Mouse (Mus musculus) cerebral cortex, adult 2 months (tissue): ENCODE measurements around the gene Cdh16.

Experiments
- WGBS: fragments of 180-500 bp; shearing (Covaris S2); methylation state at CpG from one replicate; pipeline ENCODE4 v1.1.7; 2018; 5-methylcytosine and 5-hydroxymethylcytosine counted together

Cdh16 gene

DNA sequence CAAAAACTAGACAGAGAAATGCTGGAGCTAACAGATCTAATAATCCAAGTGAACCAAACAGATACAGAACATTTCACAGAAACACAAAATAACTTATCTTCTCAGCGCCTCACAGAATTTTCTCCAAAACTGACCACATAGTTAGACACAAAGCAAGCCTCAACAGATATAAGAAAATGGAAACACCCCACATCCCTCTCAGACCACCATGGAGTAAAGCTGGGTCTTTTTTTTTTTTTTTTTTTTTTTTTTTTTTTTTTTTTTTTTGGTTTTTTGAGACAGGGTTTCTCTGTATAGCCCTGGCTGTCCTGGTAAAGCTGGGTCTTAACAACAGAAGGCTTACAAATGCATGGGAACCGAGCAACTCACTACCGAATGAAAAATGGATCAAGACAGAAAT is 47.4 kb downstream of the Cdh16 start:
- WGBS, result 78% methylated on average over 3 of the region's 3 CpGs

GRCm38 (mm10) chr8:104570436-104571343 is 53.5 kb downstream of the Cdh16 start:
- WGBS, result 3% methylated on average over 26 of the region's 26 CpGs

DNA sequence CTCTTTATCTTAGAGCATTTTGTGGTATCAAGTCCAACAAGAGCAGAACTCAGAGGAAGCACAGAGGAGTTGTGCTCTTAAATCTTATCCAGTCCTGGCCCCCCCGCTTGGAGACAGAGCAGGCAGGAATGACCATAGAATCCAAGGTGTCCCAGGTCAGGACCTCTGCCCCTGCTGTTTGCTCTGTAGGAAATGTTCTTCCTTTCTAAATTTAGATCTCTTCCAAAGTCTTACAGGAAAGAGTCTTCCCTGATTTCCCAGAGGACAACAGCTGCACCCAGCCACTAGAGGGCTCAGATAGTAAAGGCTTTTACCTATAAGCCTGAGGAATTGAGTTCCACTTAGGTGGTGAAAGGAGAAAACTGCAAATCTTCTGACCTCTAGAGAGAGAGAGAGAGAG is 54.6 kb downstream of the Cdh16 start:
- 79% methylated on average over 1 of the region's 1 CpGs for WGBS

DNA sequence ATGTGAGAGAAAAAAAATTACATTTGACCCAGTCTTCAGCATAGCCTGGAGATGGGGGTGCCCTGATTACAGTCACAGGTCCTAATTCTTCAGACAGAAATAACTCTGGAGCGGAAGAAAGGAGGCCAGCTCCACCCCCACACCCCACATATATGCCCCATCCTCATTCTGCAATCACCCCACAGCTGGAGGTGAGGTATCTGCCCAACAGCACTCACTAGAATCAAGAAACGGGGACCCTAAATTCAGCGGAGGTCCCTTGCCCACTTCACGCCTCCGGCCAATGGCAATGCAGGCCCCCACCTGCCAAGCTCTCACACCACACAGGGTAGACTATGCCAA is 58.8 kb downstream of the Cdh16 start:
- WGBS, result 93% methylated on average over 5 of the region's 5 CpGs

DNA sequence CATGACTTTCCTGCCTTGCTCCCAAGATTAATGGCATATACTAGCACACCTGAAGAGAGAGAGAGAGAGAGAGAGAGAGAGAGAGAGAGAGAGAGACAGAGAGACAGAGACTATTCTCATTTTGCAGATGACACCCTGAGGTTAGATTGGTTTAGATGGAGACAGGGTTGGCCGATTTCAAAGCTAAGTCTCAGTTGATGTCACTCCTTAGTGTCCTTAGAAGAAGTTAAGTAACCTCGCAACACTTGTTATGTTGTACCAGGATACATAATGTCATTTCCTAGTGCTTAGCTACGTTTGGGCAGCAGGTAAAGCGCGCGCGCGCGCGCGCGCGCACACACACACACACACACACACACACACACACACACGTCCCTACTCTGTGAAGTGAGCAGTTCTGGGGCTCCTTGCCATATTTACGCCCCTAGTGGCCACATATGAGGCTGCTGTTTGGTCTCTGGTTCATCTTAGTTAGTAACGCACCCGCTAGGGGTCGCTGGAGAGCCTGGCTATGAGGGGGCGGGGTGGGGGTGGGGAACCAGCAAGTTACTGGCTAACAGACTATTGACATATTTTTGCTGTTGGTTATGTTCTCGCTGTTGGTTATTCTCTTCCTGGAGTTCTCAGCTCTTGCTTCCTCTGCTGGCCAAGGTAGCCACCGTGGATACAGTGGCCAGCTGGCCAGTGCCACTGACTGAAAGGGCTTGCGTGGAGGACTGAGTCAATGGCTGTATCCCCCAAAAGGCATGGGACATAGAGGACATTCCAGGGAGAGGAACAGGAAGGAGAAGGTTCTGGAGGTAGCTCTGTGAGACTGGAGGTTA is 59.4 kb downstream of the Cdh16 start:
- WGBS, result 13% methylated on average over 22 of the region's 22 CpGs

GRCm38 (mm10) chr8:104557226-104557625 is 67.0 kb downstream of the Cdh16 start:
- 92% methylated on average over 7 of the region's 7 CpGs for WGBS

GRCm38 (mm10) chr8:104555191-104555590 is 69.0 kb downstream of the Cdh16 start:
- 79% methylated on average over 4 of the region's 4 CpGs for WGBS
